Comparison of ENCODE assay signal across 25 mouse cellular contexts in genomic region chr8:8622476-8622875, GRCm38 (mm10). TPM values are rescaled to one million over a fixed set of nuclear protein-coding genes. Genes with fewer than 3 reads are reported as not detected.
A peak's percentile ranks its signal among the peaks of the same experiment; 100 is the strongest.
DNase-seq lines count a peak whose midpoint lies in the region; ATAC-seq and TF ChIP-seq lines count a peak whose summit lies in the region.
"Had no signal": no experiment of that assay in that cellular context is flagged by ENCODE, and none has a peak within 500 bp of the region (broad histone marks: within the 10 kb centered on the region; RNA-seq: fewer than 3 reads in every experiment).

No protein-coding gene starts in this region.

- H3K4me1 ChIP-seq in forebrain, embryonic 12.5 days = peaks cover 30% of the 10 kb centered on the region
- H3K4me1 ChIP-seq in forebrain, embryonic 11.5 days (replicated peaks; ENCODE audit: control insufficient read depth, insufficient read depth, low read length) = peaks cover 12% of the 10 kb centered on the region
- H3K4me1 ChIP-seq in hindbrain, embryonic 15.5 days (replicated peaks) = peaks cover 35% of the 10 kb centered on the region
- peaks cover 36% of the 10 kb centered on the region for H3K4me1 ChIP-seq in hindbrain, embryonic 12.5 days
- H3K4me1 ChIP-seq in forebrain, embryonic 14.5 days (ENCODE audit: control insufficient read depth, insufficient read depth, low read length) = peaks cover 28% of the 10 kb centered on the region
- peaks cover 40% of the 10 kb centered on the region for H3K4me1 ChIP-seq in forebrain, postnatal 0 days (ENCODE audit: insufficient read depth)

- ATAC-seq in forebrain, embryonic 12.5 days (ENCODE audit: low FRiP score) = no peak
- ATAC-seq in forebrain, embryonic 11.5 days (replicated peaks; ENCODE audit: low FRiP score) = no peak
- ATAC-seq in hindbrain, embryonic 15.5 days (ENCODE audit: low FRiP score, low read depth) = no peak
- no peak for ATAC-seq in hindbrain, embryonic 12.5 days (ENCODE audit: low FRiP score)
- no peak for ATAC-seq in forebrain, embryonic 14.5 days
- ATAC-seq in forebrain, postnatal 0 days = no peak
- ATAC-seq: CD4-positive, CD25-positive, alpha-beta regulatory T cell, adult 4 months; intestine, postnatal 0 days; midbrain, embryonic 13.5 days had no signal

- WGBS in forebrain, embryonic 12.5 days = 85% methylated on average over 3 of the region's 3 CpGs
- 93% methylated on average over 3 of the region's 3 CpGs for WGBS in forebrain, embryonic 11.5 days
- 62% methylated on average over 3 of the region's 3 CpGs for WGBS in hindbrain, embryonic 15.5 days
- 81% methylated on average over 3 of the region's 3 CpGs for WGBS in hindbrain, embryonic 12.5 days
- WGBS in forebrain, embryonic 14.5 days = 71% methylated on average over 3 of the region's 3 CpGs
- 38% methylated on average over 3 of the region's 3 CpGs for WGBS in forebrain, postnatal 0 days

- no peak overlapping the region for H3K9ac ChIP-seq in forebrain, embryonic 12.5 days
- H3K9ac ChIP-seq in forebrain, embryonic 11.5 days (ENCODE audit: low read length) = no peak overlapping the region
- H3K9ac ChIP-seq in hindbrain, embryonic 15.5 days = no peak overlapping the region
- H3K9ac ChIP-seq in hindbrain, embryonic 12.5 days = no peak overlapping the region
- H3K9ac ChIP-seq in forebrain, embryonic 14.5 days (ENCODE audit: low read length) = no peak overlapping the region
- H3K9ac ChIP-seq in forebrain, postnatal 0 days = no peak overlapping the region
- H3K9ac ChIP-seq: embryonic facial prominence, embryonic 15.5 days; heart, embryonic 15.5 days; liver, embryonic 14.5 days; midbrain, embryonic 13.5 days; neural tube, embryonic 13.5 days had no signal

- no peak for TF ChIP-seq CTCF in forebrain, postnatal 0 days (IDR thresholded peaks at IDR 0.05; ENCODE audit: low read depth)

- H3K4me3 ChIP-seq in forebrain, embryonic 12.5 days (replicated peaks) = no peak overlapping the region
- no peak overlapping the region for H3K4me3 ChIP-seq in forebrain, embryonic 11.5 days (ENCODE audit: low read depth, low read length)
- no peak overlapping the region for H3K4me3 ChIP-seq in hindbrain, embryonic 15.5 days
- H3K4me3 ChIP-seq in hindbrain, embryonic 12.5 days = no peak overlapping the region
- no peak overlapping the region for H3K4me3 ChIP-seq in forebrain, embryonic 14.5 days (ENCODE audit: low read depth, low read length)
- H3K4me3 ChIP-seq in forebrain, postnatal 0 days (ENCODE audit: low read depth, low read length) = no peak overlapping the region
- H3K4me3 ChIP-seq: embryonic facial prominence, embryonic 10.5 days; embryonic facial prominence, embryonic 15.5 days; heart, embryonic 10.5 days; heart, embryonic 15.5 days; midbrain, embryonic 13.5 days; neural tube, embryonic 13.5 days had no signal

- no peak for DNase-seq in forebrain, embryonic 11.5 days (ENCODE audit: low spot score)
- no peak for DNase-seq in forebrain, embryonic 14.5 days (ENCODE audit: low spot score)
- DNase-seq in forebrain, postnatal 0 days = no peak
- DNase-seq in embryo, embryonic 11 days = no peak
- DNase-seq: adrenal gland, postnatal 25 days; kidney, adult 9 months; kidney, postnatal 10 days; layer of hippocampus, postnatal 36 days; liver; lung, adult 2 months; lung, postnatal 10 days; thymus, postnatal 4 days had no signal

- H3K27ac ChIP-seq in forebrain, embryonic 12.5 days = 0 out of 2 replicates have a peak overlapping the region, but pooled peaks have one; percentile 3
- H3K27ac ChIP-seq in forebrain, embryonic 11.5 days (ENCODE audit: low read depth, low read length) = no peak overlapping the region
- H3K27ac ChIP-seq in hindbrain, embryonic 15.5 days (replicated peaks) = peak overlapping the region; percentile 46; the same call in 1 of the 2 replicates
- no peak overlapping the region for H3K27ac ChIP-seq in hindbrain, embryonic 12.5 days
- H3K27ac ChIP-seq in forebrain, embryonic 14.5 days (ENCODE audit: low read depth, low read length) = peak overlapping the region; percentile 74
- peak overlapping the region; percentile 84 for H3K27ac ChIP-seq in forebrain, postnatal 0 days (ENCODE audit: low read depth, low read length)
- H3K27ac ChIP-seq: embryonic facial prominence, embryonic 10.5 days; embryonic facial prominence, embryonic 15.5 days; heart, embryonic 10.5 days; heart, embryonic 15.5 days; liver, embryonic 14.5 days; macrophage; midbrain, embryonic 13.5 days; neural tube, embryonic 13.5 days had no signal

- H3K27me3 ChIP-seq in forebrain, embryonic 12.5 days = 0 out of 2 replicates have a peak, but pooled peaks cover 4% of the 10 kb centered on the region
- no peaks in the 10 kb centered on the region for H3K27me3 ChIP-seq in forebrain, embryonic 11.5 days (ENCODE audit: control insufficient read depth, insufficient read depth, low read length)
- H3K27me3 ChIP-seq in hindbrain, embryonic 15.5 days = no peaks in the 10 kb centered on the region
- H3K27me3 ChIP-seq in hindbrain, embryonic 12.5 days = peaks cover 3% of the 10 kb centered on the region; the same call in 1 of the 2 replicates
- H3K27me3 ChIP-seq in forebrain, embryonic 14.5 days (replicated peaks; ENCODE audit: control insufficient read depth, insufficient read depth, low read length) = no peaks in the 10 kb centered on the region
- no peaks in the 10 kb centered on the region for H3K27me3 ChIP-seq in forebrain, postnatal 0 days (ENCODE audit: insufficient read depth, low read length)
- H3K27me3 ChIP-seq: embryonic facial prominence, embryonic 15.5 days; heart, embryonic 15.5 days; neural tube, embryonic 13.5 days had no signal

- no peak overlapping the region for H3K4me2 ChIP-seq in forebrain, embryonic 12.5 days
- H3K4me2 ChIP-seq in forebrain, embryonic 11.5 days (ENCODE audit: low read depth, low read length, severe bottlenecking) = no peak overlapping the region
- no peak overlapping the region for H3K4me2 ChIP-seq in hindbrain, embryonic 15.5 days
- H3K4me2 ChIP-seq in hindbrain, embryonic 12.5 days (replicated peaks) = no peak overlapping the region
- no peak overlapping the region for H3K4me2 ChIP-seq in forebrain, embryonic 14.5 days (ENCODE audit: low read length)
- H3K4me2 ChIP-seq in forebrain, postnatal 0 days (ENCODE audit: low read depth) = 0 out of 2 replicates have a peak overlapping the region, but pooled peaks have one; percentile 22
- H3K4me2 ChIP-seq: embryonic facial prominence, embryonic 15.5 days; heart, embryonic 15.5 days; midbrain, embryonic 13.5 days; neural tube, embryonic 13.5 days had no signal

- peaks cover 55% of the 10 kb centered on the region for H3K36me3 ChIP-seq in forebrain, embryonic 12.5 days (replicated peaks)
- H3K36me3 ChIP-seq in forebrain, embryonic 11.5 days (ENCODE audit: control insufficient read depth, insufficient read depth, low read length) = peaks cover 8% of the 10 kb centered on the region
- H3K36me3 ChIP-seq in hindbrain, embryonic 15.5 days = peaks cover 14% of the 10 kb centered on the region; the same call in 1 of the 2 replicates
- peaks cover 36% of the 10 kb centered on the region for H3K36me3 ChIP-seq in hindbrain, embryonic 12.5 days
- peaks cover 57% of the 10 kb centered on the region for H3K36me3 ChIP-seq in forebrain, embryonic 14.5 days (ENCODE audit: control insufficient read depth, insufficient read depth, low read length)
- H3K36me3 ChIP-seq in forebrain, postnatal 0 days (ENCODE audit: insufficient read depth) = peaks cover 21% of the 10 kb centered on the region

- no peaks in the 10 kb centered on the region for H3K9me3 ChIP-seq in forebrain, embryonic 12.5 days
- H3K9me3 ChIP-seq in forebrain, embryonic 11.5 days (ENCODE audit: control insufficient read depth, low read length) = no peaks in the 10 kb centered on the region
- no peaks in the 10 kb centered on the region for H3K9me3 ChIP-seq in hindbrain, embryonic 15.5 days
- no peaks in the 10 kb centered on the region for H3K9me3 ChIP-seq in hindbrain, embryonic 12.5 days (replicated peaks)
- H3K9me3 ChIP-seq in forebrain, embryonic 14.5 days (replicated peaks; ENCODE audit: control insufficient read depth, low read length) = no peaks in the 10 kb centered on the region
- no peaks in the 10 kb centered on the region for H3K9me3 ChIP-seq in forebrain, postnatal 0 days (ENCODE audit: low read length)
- H3K9me3 ChIP-seq: embryonic facial prominence, embryonic 10.5 days; embryonic facial prominence, embryonic 15.5 days; heart, embryonic 10.5 days; heart, embryonic 15.5 days; midbrain, embryonic 13.5 days; neural tube, embryonic 13.5 days had no signal

RNA-seq across cellular contexts. Expression of gene Efnb2, which starts 38.6 kb away (rescaled TPM):
- 57.5 and 68.2 TPM in 2 replicates for polyA plus RNA-seq in forebrain, embryonic 12.5 days (2016; fragmentation: Nextera tagmentation; extraction: Ambion mirVana)
- polyA plus RNA-seq in forebrain, embryonic 11.5 days (2014; fragmentation: Nextera tagmentation; extraction: Ambion mirVana) = 51.8 and 54.6 TPM in 2 replicates
- 17.8 and 21.5 TPM in 2 replicates for polyA plus RNA-seq in hindbrain, embryonic 15.5 days (2015; fragmentation: Nextera tagmentation; extraction: Ambion mirVana)
- 61.5 and 64.7 TPM in 2 replicates for polyA plus RNA-seq in hindbrain, embryonic 12.5 days (2016; fragmentation: Nextera tagmentation; extraction: Ambion mirVana)
- 48.9 and 50.2 TPM in 2 replicates for polyA plus RNA-seq in forebrain, embryonic 14.5 days (2014; fragmentation: Nextera tagmentation; extraction: Ambion mirVana)
- total RNA-seq in forebrain, postnatal 0 days (2014; rRNA removed) = 50.9 and 53.5 TPM in 2 replicates
- polyA plus RNA-seq in forebrain, postnatal 0 days (2015; fragmentation: Nextera tagmentation; extraction: Ambion mirVana) = 29.5 and 29.6 TPM in 2 replicates

Comparison
In these comparisons a context has a peak if more than half of its experiments do, and no peak if none do; other contexts are left out.
1. H3K27ac ChIP-seq: peak in forebrain, embryonic 12.5 days (single experiment), hindbrain, embryonic 15.5 days (single experiment), forebrain, embryonic 14.5 days (single experiment) and forebrain, postnatal 0 days (single experiment); none in forebrain, embryonic 11.5 days (single experiment) and hindbrain, embryonic 12.5 days (single experiment).